Mouse (Mus musculus) testis, postnatal 10 days (tissue): ENCODE results near the gene Arpp21.
"Not testable (repeated sequence)": the region's sequence is repeated elsewhere in the genome, so short reads cannot be mapped to it uniquely, and the experiment has no call there.

Experiments used
- DNase-seq: peaks from one replicate; pipeline ENCODE4 v3.0.0; 2021; ENCODE audit warnings: low spot score

The Arpp21 gene

DNA sequence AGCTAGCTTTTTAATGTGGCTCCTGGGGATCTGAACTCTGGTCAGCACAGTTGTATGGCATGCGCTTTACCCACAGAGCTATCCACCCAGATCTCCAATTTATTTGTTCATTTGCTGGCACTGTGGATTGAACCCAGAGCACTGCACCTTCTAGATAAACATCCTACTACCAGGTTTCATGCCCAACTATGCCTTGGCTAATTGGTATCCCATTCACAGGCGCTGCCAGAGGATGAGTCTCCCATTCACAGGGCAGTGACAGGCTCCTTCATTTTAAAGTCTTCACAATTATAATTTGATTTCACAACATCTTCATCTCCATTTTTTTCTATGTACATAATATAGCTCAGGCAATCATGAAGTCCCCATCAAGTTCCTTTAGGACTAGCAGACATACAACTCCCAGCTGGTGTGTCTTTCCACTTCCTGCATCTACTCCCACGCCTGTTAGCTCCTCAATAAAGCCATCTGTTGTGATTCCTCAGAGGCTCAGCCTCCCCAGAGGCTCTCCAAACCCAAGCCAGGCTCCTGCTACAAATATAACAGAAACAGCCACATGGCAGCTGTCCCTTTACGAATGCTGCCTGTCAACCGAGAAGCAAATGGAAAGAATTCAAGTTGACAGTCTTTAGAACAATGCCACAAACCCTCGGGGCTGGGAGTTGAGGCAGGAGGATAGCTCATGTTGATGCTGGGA, 133.4 kb downstream of the Arpp21 start:
- no peak for DNase-seq

DNA sequence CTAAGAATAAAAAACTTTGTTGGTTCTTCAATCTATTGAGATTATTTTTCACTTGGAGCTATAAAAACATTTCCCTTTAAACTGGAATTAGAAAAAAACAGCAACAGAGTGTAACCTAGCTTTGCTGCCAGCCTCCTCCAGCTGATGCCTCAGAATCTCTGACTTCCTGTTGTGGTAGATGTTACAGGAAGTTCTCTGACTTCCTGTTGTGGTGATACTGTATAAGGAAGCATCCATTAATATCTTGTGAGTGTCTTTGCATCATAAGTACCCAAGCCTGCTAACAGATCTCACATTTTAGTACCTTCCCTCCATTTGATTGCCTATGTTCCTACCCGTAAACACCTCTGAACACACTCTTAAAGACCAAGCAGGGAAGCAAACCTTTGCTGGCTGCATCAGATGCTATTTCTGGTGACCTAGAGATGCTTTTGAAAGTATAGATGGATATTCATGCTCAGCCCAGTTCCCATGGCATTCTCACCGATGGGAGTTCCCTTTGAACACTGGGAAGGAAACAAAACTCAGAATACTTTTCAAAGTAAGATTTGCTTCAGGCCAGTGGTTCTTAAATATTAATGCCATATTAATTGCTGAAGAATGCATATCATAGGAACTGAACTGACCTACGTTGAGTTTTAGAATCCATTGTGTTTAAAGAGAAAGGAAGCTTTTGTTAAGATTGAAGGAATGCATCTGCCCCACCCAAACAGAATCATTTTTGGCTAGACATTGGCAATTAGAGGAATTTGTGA, 134.7 kb downstream of the Arpp21 start:
- DNase-seq = no peak

DNA sequence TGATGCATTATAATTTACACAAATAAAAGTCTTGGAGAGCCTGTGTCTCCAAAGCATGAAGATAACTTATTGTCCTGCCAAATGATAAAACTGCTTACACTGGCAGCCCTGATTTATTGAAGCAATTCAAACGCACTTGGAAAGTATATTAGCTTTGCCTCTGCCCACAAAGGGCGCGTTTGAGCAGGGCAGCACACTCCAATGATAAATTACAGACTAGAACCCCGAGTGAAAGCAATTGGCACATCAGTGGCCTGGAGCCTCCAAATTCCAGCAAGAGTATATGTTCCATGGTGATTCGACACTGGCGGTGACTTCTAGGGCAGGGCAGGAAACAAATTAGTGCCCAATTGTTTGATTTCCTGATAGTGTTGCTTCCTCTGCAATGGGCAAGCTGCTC, 137.5 kb downstream of the Arpp21 start:
- no peak for DNase-seq

DNA sequence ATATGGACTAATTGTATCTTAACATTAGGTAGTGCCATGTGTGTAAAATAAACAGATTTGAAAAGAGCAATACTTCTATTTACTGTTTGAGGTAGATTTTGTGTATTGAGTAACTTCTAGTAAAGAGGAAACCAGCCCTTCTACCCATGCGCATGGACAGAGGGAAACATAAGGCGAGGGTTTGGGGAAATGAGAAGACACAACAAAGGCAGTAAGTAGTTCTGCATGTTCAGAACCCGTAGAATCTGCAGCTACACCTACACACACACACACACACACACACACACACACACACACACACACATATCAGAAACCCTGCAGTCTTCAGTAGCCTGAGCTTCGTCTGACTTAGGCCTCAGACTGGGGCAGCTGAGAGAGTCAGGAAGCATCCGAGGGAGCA, 140.0 kb downstream of the Arpp21 start:
- DNase-seq = no peak

DNA sequence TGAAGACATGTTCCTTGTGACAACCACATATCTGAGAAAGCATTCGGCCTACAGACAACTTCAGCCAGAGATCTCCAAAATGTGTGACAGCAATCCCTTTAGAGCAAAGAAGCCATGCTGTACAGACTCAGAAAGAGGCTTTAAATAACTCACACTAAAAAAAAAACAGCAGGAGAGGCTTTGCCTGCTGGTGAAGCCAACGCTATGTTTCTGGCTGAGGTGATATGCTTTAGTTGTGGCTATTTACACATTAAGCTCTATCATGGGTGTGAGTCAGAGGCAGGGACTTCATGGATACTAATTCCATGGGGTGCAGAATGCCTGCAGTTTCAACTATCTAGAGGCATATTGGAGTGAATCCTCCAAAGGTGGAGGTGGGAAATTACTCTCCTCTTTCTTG, 140.5 kb downstream of the Arpp21 start:
- no peak for DNase-seq

DNA sequence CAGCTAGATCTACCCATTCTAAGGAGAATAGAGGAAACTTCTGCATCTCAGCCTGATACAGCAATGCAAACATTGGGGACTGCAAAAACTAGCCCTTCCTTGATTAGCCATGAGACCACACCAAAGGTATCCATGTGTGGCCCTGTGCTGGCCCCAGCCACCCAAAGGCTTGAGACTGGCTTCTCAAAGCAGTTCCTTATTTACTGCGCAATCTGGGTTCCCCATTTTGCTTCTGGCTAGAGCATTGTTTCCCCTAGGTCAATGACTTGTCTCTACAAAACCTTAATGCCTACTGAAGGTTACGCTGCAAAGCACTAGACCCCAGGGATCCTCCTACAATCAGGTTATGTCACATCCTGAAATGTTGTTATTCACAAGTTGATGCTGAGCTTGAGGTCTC, 156.8 kb downstream of the Arpp21 start:
- no peak for DNase-seq

DNA sequence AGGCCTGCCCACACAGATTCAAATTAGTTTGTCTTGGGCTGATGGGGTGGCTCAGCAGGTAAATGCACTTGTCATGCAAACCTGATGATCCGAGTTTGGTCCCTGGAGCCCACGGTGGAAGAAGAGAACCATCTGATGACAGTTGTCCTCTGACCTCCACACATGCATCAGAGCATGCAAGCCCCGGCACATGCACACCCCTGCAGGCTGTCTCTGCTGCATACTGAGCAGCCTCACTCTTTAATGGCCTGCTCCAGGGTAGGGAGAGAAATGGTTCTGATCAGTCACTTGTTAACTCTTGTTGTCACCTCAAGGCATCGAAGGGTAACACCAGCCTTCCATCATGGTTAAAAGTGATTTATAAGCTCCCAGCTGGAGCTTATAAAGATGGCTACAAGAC, 157.3 kb downstream of the Arpp21 start:
- DNase-seq = no peak

DNA sequence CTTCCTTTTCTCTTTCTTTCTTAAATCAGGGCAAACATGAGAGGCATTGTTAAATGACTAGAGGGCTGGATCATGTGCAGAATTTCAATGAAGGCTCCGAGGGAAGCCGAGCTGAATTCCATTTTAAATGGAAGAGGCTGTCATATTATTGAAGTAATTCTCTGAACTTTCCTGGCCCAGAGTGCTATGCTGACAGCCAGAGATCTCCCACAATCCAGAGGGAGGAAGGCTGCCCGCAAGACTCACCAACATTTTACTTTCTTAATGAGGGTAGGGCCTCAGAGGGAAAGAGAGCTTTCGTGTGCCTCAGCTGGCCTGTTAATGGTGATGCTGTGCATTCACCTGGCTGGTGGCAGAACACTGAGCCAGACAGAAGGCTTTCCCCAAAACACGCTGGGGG, 160.5 kb downstream of the Arpp21 start:
- no peak for DNase-seq

DNA sequence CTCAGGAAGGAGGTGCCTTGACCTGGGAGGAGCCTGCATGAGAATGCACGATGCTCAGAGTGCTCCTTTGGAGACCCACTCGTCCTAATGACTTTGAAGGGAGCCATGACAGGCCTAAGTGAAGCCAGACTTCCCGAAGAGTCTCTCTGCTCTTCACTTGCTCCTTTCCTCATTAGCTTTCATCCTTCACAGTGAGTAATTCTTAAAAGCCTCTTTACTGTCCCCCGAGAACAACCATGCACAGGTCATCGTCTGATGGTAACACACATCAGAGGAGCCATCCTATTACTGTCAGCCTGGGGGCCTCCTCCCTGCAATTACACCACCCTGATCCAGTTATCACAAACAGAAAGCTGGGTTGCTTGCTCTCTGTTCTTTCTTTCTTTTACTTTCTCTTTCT, 160.9 kb downstream of the Arpp21 start:
- no peak for DNase-seq

DNA sequence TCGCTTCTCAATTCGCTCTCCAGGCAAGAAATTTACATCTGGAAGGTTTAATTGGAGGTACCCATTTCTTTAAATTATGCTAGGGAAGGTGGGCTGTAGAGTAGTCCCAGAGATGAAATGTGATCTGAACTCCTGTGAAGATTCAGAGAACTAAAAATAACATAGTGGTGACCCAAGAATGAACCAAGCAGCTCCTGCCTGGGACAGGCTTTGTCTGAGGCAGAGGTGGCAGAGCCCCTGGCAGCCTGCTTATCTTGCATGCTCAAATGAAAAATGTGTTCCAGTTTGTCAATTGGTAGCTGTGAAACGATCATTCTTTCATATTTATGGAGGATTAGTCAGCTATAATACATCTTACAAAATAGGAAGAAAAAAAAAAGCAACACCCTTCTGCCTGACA, 164.4 kb downstream of the Arpp21 start:
- DNase-seq = no peak

DNA sequence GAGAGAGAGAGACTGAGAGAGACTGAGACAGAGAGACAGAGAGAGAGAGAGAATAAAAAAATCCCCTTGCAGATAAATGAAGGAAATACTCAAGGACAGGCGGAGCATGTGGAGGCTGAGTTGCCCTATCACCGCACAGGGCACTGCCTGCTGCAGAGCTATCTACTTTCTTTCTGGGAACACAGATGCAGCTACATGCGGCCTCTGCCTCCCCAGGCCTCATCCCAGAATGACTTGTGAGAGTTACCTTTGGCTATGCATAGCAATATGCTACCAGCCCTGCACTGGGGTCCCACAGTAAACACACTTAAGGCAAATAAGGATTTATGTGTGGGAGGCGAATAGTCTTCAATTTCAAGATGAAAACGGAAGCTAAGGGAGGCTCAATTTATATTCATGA, 164.8 kb downstream of the Arpp21 start:
- peak; percentile 41 for DNase-seq

DNA sequence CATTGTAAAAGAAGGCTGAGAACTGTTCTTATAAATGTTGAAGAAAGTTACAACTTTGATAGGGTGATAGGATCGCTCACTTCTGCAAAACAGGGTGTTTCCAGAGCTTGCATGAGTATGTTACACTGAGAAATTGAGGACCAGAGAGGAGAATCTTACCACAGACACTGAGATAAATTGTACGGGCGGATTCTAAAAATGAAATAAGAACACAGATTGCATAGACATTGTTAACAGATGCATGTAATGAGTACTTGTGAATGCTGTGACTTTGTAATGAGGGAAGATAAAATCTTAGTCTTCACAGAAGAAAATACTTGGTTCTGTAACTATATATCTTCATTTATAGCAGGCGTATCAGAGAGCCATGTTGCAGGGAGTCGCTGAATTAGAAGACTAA, 167.5 kb downstream of the Arpp21 start:
- DNase-seq = no peak

DNA sequence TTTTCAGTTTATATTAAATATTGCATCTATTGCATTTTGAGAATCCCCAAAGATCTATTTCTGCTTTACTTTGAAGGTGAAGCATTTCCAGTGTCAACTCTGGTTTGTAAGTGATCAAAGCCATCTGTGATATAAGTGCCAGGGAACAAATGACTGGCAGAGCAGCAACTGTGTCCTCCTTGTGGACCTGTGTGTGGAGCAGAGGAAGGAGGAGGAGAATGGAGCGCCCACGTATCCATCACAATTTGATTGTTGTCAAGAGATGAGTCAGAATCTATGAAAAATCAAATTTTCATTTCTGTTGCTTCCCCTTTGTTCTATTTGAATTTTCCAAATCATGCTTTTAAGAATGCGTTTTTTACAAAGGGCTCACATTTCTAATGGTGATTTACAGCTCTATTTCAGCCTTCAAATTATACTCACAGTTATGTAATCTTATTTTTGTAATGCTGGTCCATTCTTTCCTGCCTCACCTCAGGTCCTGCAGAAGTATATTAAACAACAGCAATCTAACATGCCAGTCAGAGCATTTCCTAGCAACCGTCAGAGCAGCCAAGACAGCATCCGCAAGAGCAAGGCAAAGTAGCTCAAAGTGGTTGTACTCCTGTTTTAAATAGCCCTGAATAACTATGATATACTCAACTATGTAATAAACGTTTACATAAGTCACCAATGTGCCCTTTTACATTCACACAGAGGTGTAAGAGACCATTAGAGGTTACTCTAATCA, 174.9 kb downstream of the Arpp21 start:
- DNase-seq = no peak

DNA sequence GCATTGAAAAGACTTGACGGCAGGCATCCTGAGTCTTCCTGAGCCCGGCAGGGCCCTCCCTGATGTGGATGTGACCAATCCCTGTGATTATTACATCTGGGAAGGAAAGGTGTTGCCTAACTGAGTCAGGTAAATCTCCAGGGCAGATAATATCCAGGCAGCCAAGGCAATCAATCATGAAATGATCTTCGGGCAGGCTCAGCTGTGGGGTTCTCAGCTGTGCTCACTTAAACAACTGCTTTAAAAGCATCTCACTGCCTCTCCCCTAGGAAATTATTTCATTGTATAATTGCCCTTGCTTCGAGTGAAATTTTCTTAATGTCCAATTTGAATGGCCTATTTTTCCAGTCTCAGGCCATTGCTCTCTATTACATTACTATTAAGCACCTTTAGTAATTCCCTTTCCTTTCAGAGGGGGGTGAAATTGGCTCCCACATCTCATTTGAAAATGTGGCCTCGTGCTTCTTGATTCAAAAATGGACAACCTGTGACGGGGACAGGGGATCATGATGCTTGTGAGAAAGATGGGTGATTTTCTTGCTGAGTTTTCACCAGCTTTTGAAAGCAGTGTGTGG, 180.8 kb downstream of the Arpp21 start:
- no peak for DNase-seq

DNA sequence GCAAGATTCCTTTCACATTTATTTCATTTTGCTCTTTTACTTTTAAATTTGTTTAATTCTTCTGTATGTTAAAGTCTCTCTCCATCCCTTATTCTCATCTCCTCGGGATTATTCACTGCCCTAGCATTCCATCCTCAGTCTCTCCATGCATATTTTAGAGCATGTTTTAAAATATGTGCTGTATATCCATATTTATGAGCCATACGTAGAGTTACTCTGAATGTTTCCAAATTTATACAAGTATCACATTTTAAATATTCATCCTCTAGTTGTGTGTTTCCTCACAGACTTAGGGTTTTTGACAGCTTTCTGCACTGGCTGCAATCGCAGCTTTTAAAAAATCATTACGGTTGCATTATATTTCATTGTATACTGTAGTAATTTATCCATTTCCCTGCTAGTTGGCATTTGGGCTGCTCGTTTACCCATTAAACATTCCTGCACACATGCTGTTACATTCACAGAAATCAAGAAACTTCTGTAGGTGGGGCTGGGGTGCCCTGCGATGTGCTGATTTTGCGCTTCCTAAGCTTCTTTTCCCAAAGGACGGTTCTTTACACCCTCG, 187.8 kb downstream of the Arpp21 start:
- DNase-seq = no peak

DNA sequence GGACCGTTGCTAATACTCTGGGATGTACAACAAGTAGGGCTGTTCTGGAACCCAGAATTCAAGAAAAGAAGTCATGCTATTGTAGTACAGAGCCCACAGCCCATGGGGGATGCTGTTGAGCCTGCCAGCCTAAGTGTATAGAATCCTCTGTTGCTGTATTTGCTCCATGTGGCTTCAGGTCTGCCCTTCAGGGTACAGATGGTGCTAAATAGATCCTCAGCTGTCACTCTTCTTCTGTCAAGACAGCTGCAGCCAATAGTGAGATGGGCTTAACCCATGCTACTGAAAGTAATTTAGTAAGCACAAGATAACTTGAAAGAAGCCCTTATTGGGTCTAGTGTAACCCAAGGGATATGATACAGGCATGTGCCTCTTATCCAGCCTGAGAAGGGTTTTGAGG, 195.2 kb downstream of the Arpp21 start:
- DNase-seq = no peak

DNA sequence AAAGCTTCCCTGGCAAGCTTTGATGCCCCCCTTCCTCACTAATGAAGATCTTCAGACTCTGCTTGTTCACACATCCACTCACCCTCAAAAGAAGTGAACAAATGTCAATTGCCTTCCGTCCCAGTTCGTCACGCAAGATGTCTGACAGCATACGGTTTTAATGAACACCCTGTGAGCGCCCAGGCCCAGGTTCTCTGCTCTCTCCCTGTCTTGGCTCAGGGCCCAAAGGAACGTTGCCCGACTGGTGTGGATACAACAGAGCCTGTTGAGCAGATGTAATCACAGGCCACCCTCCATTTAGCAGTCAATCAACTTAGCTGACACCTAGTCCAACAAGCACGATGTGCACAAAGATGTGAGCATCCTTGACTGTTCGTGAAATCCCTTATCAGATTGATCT, 198.0 kb downstream of the Arpp21 start:
- DNase-seq = no peak

DNA sequence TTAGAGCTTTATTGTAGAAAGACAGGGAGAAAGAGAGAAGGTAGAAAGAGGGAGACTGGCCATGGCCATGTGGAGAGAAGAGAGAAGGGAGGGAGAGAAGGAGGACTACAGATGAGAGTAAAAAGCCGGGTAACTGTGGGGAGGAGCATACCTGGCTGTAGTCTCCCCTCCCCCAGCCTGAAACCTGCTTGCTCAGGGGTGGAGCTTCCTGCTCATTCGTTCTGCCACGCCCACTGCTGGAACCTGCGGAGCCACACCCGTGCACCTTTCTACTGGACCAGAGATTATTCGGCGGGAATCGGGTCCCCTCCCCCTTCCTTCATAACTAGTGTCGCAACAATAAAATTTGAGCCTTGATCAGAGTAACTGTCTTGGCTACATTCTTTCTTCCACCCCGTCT, 201.9 kb downstream of the Arpp21 start:
- not testable (repeated sequence) for DNase-seq

DNA sequence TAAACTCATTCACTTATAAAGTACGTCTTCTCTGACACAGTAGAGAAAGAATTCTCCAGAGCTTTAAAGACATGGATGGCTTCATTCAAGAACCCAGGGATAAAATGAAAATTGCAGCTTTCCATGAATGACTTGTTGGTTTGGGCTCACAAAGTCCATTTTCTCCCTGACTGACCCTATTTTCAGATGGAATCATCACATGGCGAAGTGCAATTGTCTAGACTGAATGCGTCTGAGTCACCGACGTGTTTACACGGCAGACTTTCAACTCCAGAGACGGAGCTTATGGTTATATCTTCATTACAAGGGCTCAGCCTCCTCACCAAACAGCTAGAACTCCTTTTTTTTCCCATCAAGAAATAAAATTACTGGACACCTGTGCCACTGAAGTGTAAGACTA, 203.6 kb downstream of the Arpp21 start:
- DNase-seq = no peak

DNA sequence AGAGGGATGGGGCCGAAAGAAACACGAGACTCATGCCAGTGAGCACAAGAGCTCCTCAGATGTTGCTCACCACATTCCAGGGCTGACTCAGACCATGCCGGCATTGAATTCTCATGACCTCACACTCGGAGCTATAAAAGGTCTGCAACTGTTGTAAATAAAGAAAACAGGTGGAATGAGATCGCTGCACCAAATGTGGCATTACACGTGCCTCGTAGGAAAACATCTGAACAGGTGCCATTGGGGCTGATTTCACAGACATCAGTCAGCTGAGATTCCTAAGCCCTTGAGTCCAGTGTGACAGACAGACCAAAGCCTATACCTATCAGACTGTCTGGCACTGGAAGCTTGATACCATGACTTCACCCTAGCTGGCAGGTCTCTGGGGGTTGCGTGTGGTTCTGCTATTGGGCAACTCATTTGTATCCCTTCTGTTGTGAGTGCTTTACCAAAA, 212.1 kb downstream of the Arpp21 start:
- no peak for DNase-seq

DNA sequence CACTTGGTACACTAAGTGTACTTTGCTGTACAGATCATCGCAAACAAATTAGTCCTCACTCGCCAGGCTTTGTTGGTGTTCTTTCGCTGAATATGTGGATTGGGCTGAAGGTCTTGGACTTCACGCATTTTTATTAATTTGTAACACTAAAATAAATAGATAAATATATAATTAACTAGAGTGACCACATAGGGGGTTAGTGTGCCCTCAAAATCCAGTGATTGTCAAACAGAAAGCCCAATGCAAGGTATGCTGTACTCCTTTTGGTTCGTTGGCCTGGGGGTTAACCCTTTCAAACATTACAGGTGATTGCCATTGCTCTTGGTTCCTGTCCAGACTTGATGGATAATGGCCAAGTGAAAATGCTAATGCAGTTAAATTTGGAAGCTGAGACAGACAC, 212.6 kb downstream of the Arpp21 start:
- no peak for DNase-seq
